Mouse (Mus musculus): ENCODE data around the gene Chtop.

Gene Chtop

DNA sequence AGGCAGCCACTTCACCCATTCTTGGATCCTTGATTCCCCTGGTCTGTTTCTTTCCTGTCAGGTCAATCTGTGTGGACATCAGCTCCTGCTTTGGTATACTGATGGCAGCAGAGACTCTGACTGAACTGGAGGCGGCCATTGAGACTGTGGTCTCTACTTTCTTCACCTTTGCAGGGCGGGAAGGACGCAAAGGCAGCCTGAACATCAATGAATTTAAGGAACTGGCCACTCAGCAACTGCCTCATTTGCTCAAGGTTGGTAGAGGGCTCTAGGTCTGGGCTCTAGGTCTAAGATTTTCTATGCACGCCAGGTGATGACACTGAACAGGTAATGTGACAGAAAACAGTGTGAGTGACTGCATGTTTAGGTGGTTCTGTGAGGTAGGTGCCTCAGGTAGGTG lies 6.5 kb upstream of the Chtop start:
- TF ChIP-seq GATA4 (IDR thresholded peaks at IDR 0.05; ENCODE audit: insufficient replicate concordance, low read length) = no peak

DNA sequence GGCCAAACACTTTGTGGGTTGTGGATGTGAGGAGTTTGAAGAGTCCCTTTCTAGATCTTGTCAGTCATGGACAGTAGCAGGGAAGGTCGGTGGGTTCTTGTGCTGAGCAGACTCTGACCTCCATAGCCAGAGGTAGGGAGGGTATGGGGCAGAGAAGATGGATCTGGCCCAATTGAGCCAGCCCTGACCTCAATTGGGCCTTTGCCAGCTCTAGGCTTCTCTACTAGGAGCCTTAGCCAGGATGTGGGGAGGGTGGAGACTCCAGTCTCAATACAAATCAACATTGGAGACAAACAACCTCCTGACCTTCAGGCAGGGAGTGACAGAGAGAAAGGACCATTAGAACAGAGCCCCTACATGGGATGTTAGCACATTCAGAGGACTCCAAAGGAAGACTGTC lies 5.9 kb upstream of the Chtop start:
- TF ChIP-seq GATA4 (IDR thresholded peaks at IDR 0.05; ENCODE audit: insufficient replicate concordance, low read length) = no peak

DNA sequence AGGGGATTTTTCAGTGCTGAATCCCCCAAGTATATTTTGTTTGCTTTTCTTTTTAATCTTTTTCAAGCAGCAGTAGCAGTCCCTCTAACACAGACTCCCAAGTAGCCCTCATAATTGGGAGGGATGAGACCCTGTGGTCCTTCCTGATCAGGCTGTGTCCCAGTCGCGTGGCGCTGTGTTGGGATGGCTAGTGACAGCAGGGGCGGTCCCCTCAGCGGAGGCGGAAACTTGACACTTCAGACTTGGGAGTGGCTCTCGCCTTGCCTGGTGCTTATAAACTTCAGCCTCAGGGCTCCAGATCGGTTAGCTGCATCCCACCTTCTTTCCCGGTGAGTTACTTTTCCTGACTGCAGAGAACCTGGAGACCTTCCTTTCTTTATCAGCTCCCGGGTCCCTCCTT lies 5.4 kb upstream of the Chtop start:
- no peak for TF ChIP-seq GATA4 (IDR thresholded peaks at IDR 0.05; ENCODE audit: insufficient replicate concordance, low read length)

DNA sequence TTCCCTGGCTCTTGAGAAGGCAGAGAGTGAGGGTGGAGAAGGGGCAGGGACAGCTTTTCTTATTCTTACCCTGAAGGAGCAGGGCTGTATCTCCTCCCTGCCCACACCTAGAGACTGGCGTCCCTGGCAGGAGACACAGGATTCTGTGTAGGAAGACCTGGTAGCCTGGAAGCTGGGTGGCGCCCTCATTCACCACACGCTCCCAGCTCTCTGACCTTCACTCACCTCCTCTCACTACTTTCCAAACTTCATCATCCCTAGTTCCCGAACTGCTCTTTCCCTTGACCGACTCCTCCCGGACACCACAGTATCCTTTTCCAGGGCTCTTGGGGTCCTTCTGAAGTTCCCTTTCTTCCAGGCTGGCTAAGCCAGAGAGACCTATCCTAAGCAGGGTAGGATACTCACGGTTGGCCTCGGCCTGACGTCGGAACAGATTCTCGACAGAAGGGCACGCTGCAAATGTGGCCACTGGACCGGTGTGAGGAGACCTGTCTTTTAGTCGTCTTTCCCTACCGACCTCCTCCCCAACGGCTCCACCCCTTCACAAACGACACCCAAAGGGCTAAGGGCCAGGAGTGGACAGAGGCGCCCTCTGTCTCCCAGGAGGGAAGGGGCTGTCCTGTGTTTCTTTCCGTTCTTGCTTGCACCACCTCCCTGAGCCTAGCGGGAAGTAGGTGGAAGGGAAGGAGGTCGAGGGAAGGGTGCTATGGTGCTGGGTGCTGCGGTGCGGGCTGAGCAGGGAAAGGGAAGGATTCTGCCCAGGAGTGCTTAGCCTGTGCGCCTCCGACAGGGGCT lies 4.7 kb upstream of the Chtop start, which contains the start of the genes S100a1 and S100a13:
S100a1 (minus strand) TSS at position 597 of the 795 bp plus-strand sequence.
S100a13 (plus strand) TSS at position 640 of the 795 bp plus-strand sequence.
- no peak for TF ChIP-seq GATA4 (IDR thresholded peaks at IDR 0.05; ENCODE audit: insufficient replicate concordance, low read length)

DNA sequence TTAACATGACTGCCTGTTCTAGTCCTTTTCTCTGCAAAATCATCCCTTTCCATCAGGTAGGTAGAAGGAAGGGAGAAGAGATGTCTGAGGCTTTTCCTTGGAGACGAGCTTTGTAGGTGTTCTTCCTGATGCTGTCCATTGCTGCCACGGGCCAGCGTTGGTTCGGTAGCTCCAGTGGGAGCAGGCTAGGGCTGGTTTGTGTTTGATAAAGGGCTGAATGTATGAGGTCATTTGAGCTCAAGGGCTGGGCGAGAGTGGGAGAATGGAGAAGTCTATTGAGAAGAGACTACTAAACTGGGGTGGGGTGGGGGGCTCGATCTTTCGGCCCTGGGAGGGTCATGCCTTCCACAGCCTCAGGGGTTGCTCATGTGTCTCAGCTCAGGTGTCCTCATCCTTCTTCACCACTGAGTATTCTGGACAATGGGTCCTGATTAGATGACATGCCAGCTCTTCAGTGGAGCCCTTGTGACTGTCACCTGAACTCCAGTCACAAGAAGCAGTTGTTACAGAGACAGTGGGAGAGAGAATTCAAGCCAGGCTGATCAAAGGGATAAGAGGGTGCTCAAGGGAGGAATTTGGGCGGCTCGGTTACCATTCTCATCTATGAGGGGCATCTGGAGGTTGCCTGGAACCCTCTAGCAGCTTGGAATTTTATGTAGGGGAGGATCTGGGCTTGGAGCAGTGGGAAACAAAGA lies 3.8 kb upstream of the Chtop start:
- no peak for TF ChIP-seq GATA4 (IDR thresholded peaks at IDR 0.05; ENCODE audit: insufficient replicate concordance, low read length)

DNA sequence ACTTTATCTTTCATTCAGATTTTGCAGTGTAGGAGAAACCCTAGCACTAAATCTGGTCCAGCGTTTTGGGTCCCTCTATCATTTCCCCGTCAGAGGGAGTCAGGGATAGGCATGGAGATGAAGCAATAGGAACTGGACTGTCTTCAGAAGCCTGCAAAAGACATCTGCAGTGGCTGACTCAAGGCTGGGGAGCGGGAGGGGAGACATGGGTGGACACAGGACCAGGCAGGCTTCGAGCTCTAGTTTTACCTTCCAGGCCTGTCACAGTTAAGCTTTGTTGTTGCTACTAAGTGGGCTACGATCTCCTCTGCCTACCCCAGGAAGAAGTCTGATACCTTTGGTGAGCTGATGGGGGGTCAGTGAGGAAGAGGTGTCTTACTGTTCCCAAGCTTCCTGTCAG lies 3.0 kb upstream of the Chtop start:
- TF ChIP-seq GATA4 (IDR thresholded peaks at IDR 0.05; ENCODE audit: insufficient replicate concordance, low read length) = no peak

DNA sequence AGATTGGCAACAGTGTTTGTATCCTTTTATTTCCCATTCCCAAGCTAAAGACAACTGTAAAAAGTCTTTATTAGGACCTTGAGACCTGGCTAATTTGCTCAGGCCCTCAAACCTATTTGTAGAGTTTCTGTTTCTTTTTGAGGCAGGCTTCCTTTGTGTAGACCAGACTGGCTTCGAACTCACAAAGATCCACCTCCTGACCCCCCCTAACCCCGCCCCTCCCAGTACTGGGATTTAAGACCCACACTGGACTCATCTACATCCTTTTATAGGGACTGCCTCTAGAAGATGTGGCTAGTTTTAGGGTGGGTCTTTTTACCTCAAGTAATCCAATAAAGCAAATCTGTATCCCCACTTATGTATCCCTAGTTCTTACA lies 437 bp upstream of the Chtop start:
- TF ChIP-seq GATA4 (IDR thresholded peaks at IDR 0.05; ENCODE audit: insufficient replicate concordance, low read length) = no peak

DNA sequence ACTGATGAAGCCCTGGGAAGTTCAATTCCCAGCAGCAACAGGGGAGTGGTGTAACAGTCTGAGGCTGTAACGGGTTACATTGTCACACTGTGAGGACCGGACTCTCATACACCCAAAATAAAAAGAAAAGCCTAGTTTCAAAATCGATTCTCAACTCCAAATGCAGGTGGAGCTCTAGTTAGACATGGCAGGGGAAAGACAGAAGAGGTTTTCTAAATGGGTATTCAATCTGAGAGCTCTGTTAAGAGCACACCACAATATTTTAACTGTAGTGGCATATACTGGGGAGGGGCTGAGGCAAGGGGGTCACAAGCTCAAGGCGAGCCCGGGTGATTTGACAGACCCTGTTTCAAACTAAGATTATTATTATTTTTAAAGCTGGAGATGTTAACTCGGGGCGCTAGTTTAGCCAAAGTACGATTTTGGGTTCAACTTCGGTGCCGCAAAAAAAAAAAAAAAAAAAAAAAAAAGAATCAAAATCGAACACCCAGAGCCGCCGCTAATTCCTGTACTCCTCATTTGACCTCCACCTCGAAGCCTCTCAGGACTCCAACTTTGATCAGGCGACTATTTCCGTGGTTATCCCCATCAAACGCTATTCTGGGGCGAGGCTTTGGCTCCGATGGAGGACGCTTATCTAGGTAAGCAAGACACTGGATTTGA lies 880 bp downstream of the Chtop start:
- TF ChIP-seq GATA4 (IDR thresholded peaks at IDR 0.05; ENCODE audit: insufficient replicate concordance, low read length) = no peak

DNA sequence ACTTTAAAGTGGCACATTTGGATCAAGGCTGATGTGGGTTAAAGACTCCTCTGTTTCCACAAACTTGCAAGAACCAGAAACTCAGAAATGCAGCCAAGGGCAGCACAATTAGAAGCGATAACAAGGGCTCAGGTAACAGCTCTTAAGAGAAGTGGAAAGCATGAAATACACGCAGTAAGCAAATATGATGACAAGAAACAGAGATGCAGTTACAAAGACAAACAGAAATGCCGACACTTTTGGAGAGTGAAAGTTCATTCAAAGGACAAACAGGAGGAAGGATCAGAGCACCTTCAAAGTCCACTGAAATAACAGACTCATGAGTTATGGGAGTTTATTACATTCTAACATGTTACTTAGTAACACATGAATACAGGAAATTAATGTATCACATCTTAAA lies 2.9 kb downstream of the Chtop start:
- TF ChIP-seq GATA4 (IDR thresholded peaks at IDR 0.05; ENCODE audit: insufficient replicate concordance, low read length) = no peak

DNA sequence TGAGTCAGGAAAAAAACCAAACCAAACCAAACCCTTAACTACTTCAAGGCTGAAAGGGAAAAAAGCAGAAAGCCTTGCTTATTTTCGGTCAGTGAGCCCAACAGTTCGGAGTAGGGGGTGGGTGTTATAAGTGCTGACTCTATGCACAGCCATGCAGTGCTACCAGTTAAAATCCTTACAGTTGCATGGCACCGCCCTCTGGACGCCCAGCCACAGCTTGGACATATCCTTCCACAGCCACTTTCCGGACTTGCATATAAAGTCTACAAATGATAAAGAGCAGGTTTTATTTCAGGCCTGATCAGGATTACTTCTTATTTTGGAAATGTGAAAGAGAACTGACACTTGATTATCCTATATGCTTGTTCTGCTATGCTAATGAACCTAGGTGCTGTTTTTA lies 4.1 kb downstream of the Chtop start:
- TF ChIP-seq GATA4 (IDR thresholded peaks at IDR 0.05; ENCODE audit: insufficient replicate concordance, low read length) = no peak

DNA sequence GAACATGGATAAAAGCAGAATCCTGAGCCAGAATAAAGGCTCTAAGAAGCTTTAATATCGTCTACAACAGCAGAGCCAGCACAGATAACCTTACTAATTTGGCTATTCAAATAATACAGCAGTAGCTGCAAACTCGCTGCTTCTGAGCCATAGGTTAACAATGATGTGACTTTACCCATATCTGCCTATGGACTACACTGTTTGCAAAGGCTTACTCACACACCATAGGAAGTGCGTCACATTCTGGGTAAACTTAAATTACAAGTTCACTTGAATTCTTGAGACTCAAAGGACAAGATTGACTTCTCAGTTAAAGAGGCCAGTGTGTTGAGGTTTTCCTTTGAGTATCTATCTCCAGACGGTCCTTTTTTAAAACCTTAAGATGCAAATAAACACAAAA lies 5.9 kb downstream of the Chtop start:
- TF ChIP-seq GATA4 (IDR thresholded peaks at IDR 0.05; ENCODE audit: insufficient replicate concordance, low read length) = no peak

DNA sequence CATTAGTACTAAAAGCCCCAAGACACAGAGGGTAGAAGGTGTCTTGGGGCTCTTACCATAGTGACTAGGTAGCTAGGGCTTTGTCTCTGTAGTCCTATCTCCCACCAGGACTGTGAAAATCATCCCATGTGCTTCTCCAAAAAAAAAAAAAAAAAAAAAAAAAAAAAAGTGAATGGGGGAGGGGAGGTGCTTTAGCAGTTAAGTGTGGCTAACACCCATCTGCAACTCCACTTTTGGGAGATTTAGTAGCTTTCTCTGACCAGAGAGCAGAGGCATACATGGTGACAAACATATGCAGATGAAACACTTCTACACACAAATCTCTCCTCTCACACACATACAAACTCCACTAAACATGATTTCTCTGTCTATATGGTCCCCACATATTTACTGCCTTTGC lies 11.7 kb downstream of the Chtop start:
- TF ChIP-seq GATA4 (IDR thresholded peaks at IDR 0.05; ENCODE audit: insufficient replicate concordance, low read length) = no peak

DNA sequence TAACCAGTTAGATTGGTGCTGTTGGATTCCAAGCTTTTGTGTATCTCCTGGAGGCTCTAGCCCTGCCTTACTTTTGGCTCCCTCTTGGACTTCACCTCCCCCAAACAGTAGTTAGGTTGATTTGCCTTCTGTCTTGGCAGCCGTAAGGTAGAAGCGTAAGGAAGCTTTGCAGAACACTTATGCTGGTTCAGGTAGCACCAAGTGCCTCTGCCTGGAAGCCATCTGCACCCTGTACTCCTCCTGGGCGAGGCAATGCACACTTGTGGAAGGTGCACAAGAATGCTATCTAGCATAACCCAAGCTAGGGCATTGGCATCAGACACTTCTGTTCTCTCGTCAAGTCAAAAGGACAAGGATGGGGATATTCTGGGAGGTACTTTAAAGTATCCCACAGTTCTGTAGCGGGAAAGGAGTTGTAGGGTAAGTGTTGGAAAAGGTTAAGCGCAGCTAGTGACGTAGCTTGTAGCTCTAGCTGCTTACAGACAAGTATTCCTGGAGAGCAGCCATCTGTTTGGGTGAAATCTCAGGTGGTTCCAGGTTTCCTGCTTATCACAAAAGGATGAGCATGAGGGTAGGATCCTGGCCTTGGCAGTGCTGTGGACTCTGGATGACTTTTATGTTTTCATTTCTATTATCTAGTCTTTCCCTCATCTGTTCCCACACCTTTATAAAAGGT lies 13.3 kb downstream of the Chtop start:
- TF ChIP-seq GATA4 (IDR thresholded peaks at IDR 0.05; ENCODE audit: insufficient replicate concordance, low read length) = no peak

DNA sequence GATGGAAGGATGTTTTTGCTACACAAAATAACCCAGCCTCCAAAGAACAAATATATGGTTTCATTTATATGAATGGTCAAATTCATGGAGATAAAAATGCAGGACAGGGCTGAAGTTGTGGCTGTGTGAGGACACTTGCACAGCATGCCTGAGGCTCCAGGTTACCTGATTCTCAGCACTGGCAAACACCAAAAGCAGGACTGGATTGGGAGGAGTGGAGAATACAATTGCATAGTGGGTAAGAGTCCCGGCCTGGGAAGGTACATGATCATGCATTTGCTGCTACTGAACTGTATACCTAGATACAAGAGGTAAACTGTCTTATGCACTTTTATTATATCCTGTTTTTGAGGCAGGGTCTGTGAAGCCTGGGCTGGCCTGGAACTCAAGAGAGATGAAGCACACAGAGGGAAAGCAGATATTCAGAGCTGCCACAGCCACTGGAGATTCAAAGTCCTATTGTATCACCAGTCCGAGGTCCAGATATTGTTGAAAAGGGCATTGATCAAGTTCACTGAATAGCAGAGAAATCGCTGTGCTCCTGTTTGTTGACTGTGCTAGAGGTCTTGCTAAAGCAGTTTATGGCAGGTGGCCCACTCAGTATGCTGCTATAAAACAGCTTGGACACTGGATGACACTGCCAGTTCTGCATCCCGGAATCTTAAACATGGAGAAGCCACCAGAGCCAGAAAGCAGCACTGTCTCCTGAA lies 15.3 kb downstream of the Chtop start:
- TF ChIP-seq GATA4 (IDR thresholded peaks at IDR 0.05; ENCODE audit: insufficient replicate concordance, low read length) = no peak

DNA sequence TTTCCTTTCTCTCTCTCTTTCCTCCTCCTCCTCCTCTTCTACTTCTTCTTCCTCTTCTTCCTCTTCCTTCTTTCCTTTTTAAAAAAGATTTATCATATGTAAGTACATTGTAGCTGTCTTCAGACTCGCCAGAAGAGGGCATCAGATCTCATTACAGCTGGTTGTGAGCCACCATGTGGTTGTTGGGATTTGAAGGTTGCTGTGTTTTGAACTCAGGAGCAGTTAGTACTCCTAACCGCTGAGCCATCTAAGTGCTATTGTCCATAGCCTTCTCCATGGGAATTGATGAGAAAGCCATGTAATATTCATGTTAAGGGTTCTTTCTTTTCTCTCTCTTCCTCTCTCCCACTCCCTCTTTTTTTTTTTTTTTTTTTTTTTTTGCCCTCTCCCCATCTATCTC lies 17.9 kb downstream of the Chtop start:
- no peak for TF ChIP-seq GATA4 (IDR thresholded peaks at IDR 0.05; ENCODE audit: insufficient replicate concordance, low read length)
